ENCODE assay signal across 17 mouse cellular contexts in genomic region chrX:99585703-99586102, GRCm38 (mm10).
DNase-seq lines count a peak whose midpoint lies in the region; ATAC-seq lines count a peak whose summit lies in the region.
"Had no signal": no experiment of that assay in that cellular context is flagged by ENCODE, and none has a peak within 500 bp of the region (broad histone marks: within the 10 kb centered on the region; RNA-seq: fewer than 3 reads in every experiment).

No protein-coding gene starts in this region.

- ATAC-seq in midbrain, embryonic 15.5 days (replicated peaks) = no peak; the same call in 1 of the 2 replicates
- peak; percentile 58; the same call in 1 of the 2 replicates for ATAC-seq in hindbrain, embryonic 16.5 days
- ATAC-seq in kidney, embryonic 16.5 days (ENCODE audit: low FRiP score, low TSS enrichment) = peak; percentile 81
- no peak for ATAC-seq in monocyte, adult 5-6 weeks (replicated peaks; ENCODE audit: insufficient number of reproducible peaks, low FRiP score, low TSS enrichment, poor library complexity, severe bottlenecking)

- no peaks in the 10 kb centered on the region for H3K9me3 ChIP-seq in midbrain, embryonic 10.5 days (replicated peaks)
- no peaks in the 10 kb centered on the region for H3K9me3 ChIP-seq in midbrain, embryonic 15.5 days
- no peaks in the 10 kb centered on the region for H3K9me3 ChIP-seq in forebrain, embryonic 10.5 days
- H3K9me3 ChIP-seq in hindbrain, embryonic 16.5 days (ENCODE audit: control insufficient read depth, low read length) = no peaks in the 10 kb centered on the region
- no peaks in the 10 kb centered on the region for H3K9me3 ChIP-seq in kidney, embryonic 16.5 days (ENCODE audit: low read length)
- H3K9me3 ChIP-seq: embryonic facial prominence, embryonic 13.5 days; G1E; heart, embryonic 13.5 days had no signal

- peaks cover 20% of the 10 kb centered on the region for H3K4me1 ChIP-seq in midbrain, embryonic 10.5 days
- peaks cover 3% of the 10 kb centered on the region; the same call in 1 of the 2 replicates for H3K4me1 ChIP-seq in midbrain, embryonic 15.5 days
- peaks cover 31% of the 10 kb centered on the region for H3K4me1 ChIP-seq in forebrain, embryonic 10.5 days
- no peaks in the 10 kb centered on the region for H3K4me1 ChIP-seq in hindbrain, embryonic 16.5 days (ENCODE audit: control insufficient read depth, insufficient read depth, low read depth, low read length)
- H3K4me1 ChIP-seq in kidney, embryonic 16.5 days (ENCODE audit: insufficient read depth, low read length) = 0 out of 2 replicates have a peak, but pooled peaks cover 10% of the 10 kb centered on the region

- WGBS in midbrain, embryonic 10.5 days = 32% methylated on average over 3 of the region's 3 CpGs
- WGBS in midbrain, embryonic 15.5 days = 18% methylated on average over 3 of the region's 3 CpGs
- WGBS in forebrain, embryonic 10.5 days = 23% methylated on average over 3 of the region's 3 CpGs
- WGBS in hindbrain, embryonic 16.5 days = 26% methylated on average over 3 of the region's 3 CpGs
- 52% methylated on average over 3 of the region's 3 CpGs for WGBS in kidney, embryonic 16.5 days

- no peak overlapping the region for H3K9ac ChIP-seq in midbrain, embryonic 15.5 days
- no peak overlapping the region for H3K9ac ChIP-seq in hindbrain, embryonic 16.5 days (ENCODE audit: low read depth, low read length)
- no peak overlapping the region for H3K9ac ChIP-seq in kidney, embryonic 16.5 days (replicated peaks; ENCODE audit: low read length)
- H3K9ac ChIP-seq: embryonic facial prominence, embryonic 13.5 days; heart, embryonic 13.5 days; liver, embryonic 14.5 days had no signal

- H3K4me3 ChIP-seq in midbrain, embryonic 10.5 days = no peak overlapping the region
- H3K4me3 ChIP-seq in midbrain, embryonic 15.5 days = no peak overlapping the region
- no peak overlapping the region for H3K4me3 ChIP-seq in forebrain, embryonic 10.5 days
- no peak overlapping the region for H3K4me3 ChIP-seq in hindbrain, embryonic 16.5 days (ENCODE audit: low read length)
- H3K4me3 ChIP-seq in kidney, embryonic 16.5 days (ENCODE audit: low read length) = no peak overlapping the region
- H3K4me3 ChIP-seq: embryonic facial prominence, embryonic 13.5 days; heart, embryonic 13.5 days had no signal

- no peak for DNase-seq in midbrain, embryonic 10.5 days (ENCODE audit: low spot score)
- DNase-seq in forebrain, embryonic 10.5 days (ENCODE audit: extremely low spot score, low spot score) = no peak
- DNase-seq in cerebellum, postnatal 25 days = no peak
- no peak for DNase-seq in cerebellum, adult 11-12 months
- DNase-seq: layer of hippocampus, adult 9-11 months; left cerebral cortex, postnatal 4 days; lung, postnatal 10 days; right cerebral cortex, postnatal 14 days; thymus, adult 18-20 months had no signal

- peaks cover 94% of the 10 kb centered on the region for H3K27me3 ChIP-seq in midbrain, embryonic 10.5 days (ENCODE audit: low read depth, poor library complexity, severe bottlenecking)
- peaks cover 18% of the 10 kb centered on the region; the same call in 1 of the 2 replicates for H3K27me3 ChIP-seq in midbrain, embryonic 15.5 days (replicated peaks)
- peaks cover 94% of the 10 kb centered on the region for H3K27me3 ChIP-seq in forebrain, embryonic 10.5 days (ENCODE audit: poor library complexity, severe bottlenecking)
- peaks cover 2% of the 10 kb centered on the region; the same call in 1 of the 2 replicates for H3K27me3 ChIP-seq in hindbrain, embryonic 16.5 days (replicated peaks; ENCODE audit: control insufficient read depth, insufficient read depth, low read length)
- H3K27me3 ChIP-seq in kidney, embryonic 16.5 days (ENCODE audit: insufficient read depth, low read length) = peaks cover 24% of the 10 kb centered on the region; the same call in 1 of the 2 replicates

- H3K36me3 ChIP-seq in midbrain, embryonic 10.5 days = no peaks in the 10 kb centered on the region
- no peaks in the 10 kb centered on the region for H3K36me3 ChIP-seq in midbrain, embryonic 15.5 days (replicated peaks)
- no peaks in the 10 kb centered on the region for H3K36me3 ChIP-seq in forebrain, embryonic 10.5 days (replicated peaks)
- no peaks in the 10 kb centered on the region for H3K36me3 ChIP-seq in hindbrain, embryonic 16.5 days (ENCODE audit: control insufficient read depth, insufficient read depth, low read length)
- no peaks in the 10 kb centered on the region for H3K36me3 ChIP-seq in kidney, embryonic 16.5 days (ENCODE audit: insufficient read depth, low read length)
- H3K36me3 ChIP-seq: embryonic facial prominence, embryonic 13.5 days; G1E; heart, embryonic 13.5 days had no signal

- peak overlapping the region; percentile 20; the same call in 1 of the 2 replicates for H3K27ac ChIP-seq in midbrain, embryonic 10.5 days (replicated peaks)
- no peak overlapping the region for H3K27ac ChIP-seq in midbrain, embryonic 15.5 days
- peak overlapping the region; percentile 56; the same call in 1 of the 2 replicates for H3K27ac ChIP-seq in forebrain, embryonic 10.5 days
- no peak overlapping the region for H3K27ac ChIP-seq in hindbrain, embryonic 16.5 days (ENCODE audit: low read depth, low read length)
- peak overlapping the region; percentile 72; the same call in 1 of the 2 replicates for H3K27ac ChIP-seq in kidney, embryonic 16.5 days (ENCODE audit: low read length)
- H3K27ac ChIP-seq: embryonic facial prominence, embryonic 13.5 days; heart, embryonic 13.5 days; liver, embryonic 14.5 days had no signal

- H3K4me2 ChIP-seq in midbrain, embryonic 15.5 days = no peak overlapping the region
- H3K4me2 ChIP-seq in hindbrain, embryonic 16.5 days (ENCODE audit: low read length) = no peak overlapping the region
- no peak overlapping the region for H3K4me2 ChIP-seq in kidney, embryonic 16.5 days (replicated peaks; ENCODE audit: low read depth, low read length)
- H3K4me2 ChIP-seq: embryonic facial prominence, embryonic 13.5 days; heart, embryonic 13.5 days had no signal

Comparison
In these comparisons a context has a peak if more than half of its experiments do, and no peak if none do; other contexts are left out.
1. H3K27ac ChIP-seq: peak in midbrain, embryonic 10.5 days (single experiment), forebrain, embryonic 10.5 days (single experiment) and kidney, embryonic 16.5 days (single experiment); none in midbrain, embryonic 15.5 days (single experiment) and hindbrain, embryonic 16.5 days (single experiment).
2. ATAC-seq: peak in hindbrain, embryonic 16.5 days (single experiment) and kidney, embryonic 16.5 days (single experiment); none in midbrain, embryonic 15.5 days (single experiment) and monocyte, adult 5-6 weeks (single experiment).